Mouse (Mus musculus) brain, embryonic 14.5 days (tissue): ENCODE results near the gene Gna11.

Experiments used
- CTCF ChIP-seq: fragments of 200-500 bp; IDR thresholded peaks from 2 replicates; pipeline ENCODE4 v1.5.1; 2012; ENCODE audit warnings: inconsistent platforms, mild to moderate bottlenecking, moderate library complexity, borderline replicate concordance; ENCODE audit not compliant: insufficient read depth, insufficient read length; ENCODE audit errors: extremely low read depth
- POLR2A ChIP-seq: fragments of 200-500 bp; IDR thresholded peaks from 2 replicates; pipeline ENCODE4 v1.6.1; 2012; ENCODE audit warnings: mild to moderate bottlenecking, inconsistent platforms, borderline replicate concordance; ENCODE audit not compliant: poor library complexity, insufficient read depth, insufficient read length, severe bottlenecking; ENCODE audit errors: extremely low read depth

DNA sequence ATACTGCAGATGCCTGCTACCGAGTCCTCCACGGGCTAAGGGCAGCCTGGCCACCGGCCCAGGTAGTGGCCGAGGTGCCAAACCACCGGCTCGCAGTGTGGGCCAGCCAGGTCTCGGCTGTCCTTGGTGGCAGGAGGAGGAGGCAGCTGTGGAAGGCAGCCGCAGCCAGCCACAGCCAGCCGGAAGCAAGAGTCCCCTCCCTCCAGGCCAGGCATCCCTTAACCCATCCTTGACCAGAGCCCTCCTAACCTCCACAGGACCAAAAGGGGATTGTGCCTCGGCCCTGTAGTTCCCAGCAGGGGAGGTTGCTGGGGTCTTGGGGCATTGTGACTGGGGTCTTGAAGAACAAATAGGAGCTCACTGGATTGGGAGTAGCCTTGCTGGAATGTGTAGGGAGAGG lies 19.2 kb upstream of the Gna11 start:
- TF ChIP-seq CTCF (no peak), POLR2A (no peak)
